Mouse (Mus musculus): ENCODE results near the gene Slc16a6. TPM values are rescaled to one million over a fixed set of nuclear protein-coding genes. Genes with fewer than 3 reads are reported as not detected.

The Slc16a6 gene
- polyA plus RNA-seq, 1 experiment from 2014 or later = 5.9 TPM

- ATAC-seq (ENCODE audit: insufficient read depth) (peak; percentile 73; the same call in 1 of the 2 replicates), DNase-seq (peak; percentile 84)
- Histone ChIP-seq H3K27me3 (ENCODE audit: insufficient read depth, low read length) (no peaks in the 10 kb centered on the region), H3K4me2 (no peak overlapping the region), H3K36me3 (ENCODE audit: insufficient read depth) (no peaks in the 10 kb centered on the region), H3K27ac (ENCODE audit: low read depth) (no peak overlapping the region), H3K4me1 (ENCODE audit: insufficient read depth) (no peaks in the 10 kb centered on the region), H3K9ac (no peak overlapping the region), H3K4me3 (ENCODE audit: low read depth, low read length) (no peak overlapping the region), H3K9me3 (ENCODE audit: low read depth, low read length) (no peaks in the 10 kb centered on the region)
- 40% methylated on average over 13 of the region's 13 CpGs for WGBS
- peak; percentile 82 for TF ChIP-seq CTCF (IDR thresholded peaks at IDR 0.05; ENCODE audit: low read depth)
These were observed 27.9 kb downstream of the Slc16a6 start for GRCm38 (mm10) chr11:109445438-109446035.

- Histone ChIP-seq H3K27me3 (ENCODE audit: insufficient read depth, low read length) (no peaks in the 10 kb centered on the region), H3K9me3 (ENCODE audit: low read depth, low read length) (no peaks in the 10 kb centered on the region), H3K9ac (no peak overlapping the region), H3K27ac (ENCODE audit: low read depth) (no peak overlapping the region), H3K36me3 (ENCODE audit: insufficient read depth) (no peaks in the 10 kb centered on the region), H3K4me3 (ENCODE audit: low read depth, low read length) (no peak overlapping the region), H3K4me1 (ENCODE audit: insufficient read depth) (no peaks in the 10 kb centered on the region), H3K4me2 (no peak overlapping the region)
- WGBS = 59% methylated on average over 7 of the region's 7 CpGs
- peak; percentile 68 for TF ChIP-seq CTCF (IDR thresholded peaks at IDR 0.05; ENCODE audit: low read depth)
- no peak for ATAC-seq (ENCODE audit: insufficient read depth)
- peak; percentile 68 for DNase-seq
These were observed 28.8 kb downstream of the Slc16a6 start for GRCm38 (mm10) chr11:109444600-109444999.

- no peak overlapping the region for H3K4me2 ChIP-seq
- no peak for ATAC-seq (ENCODE audit: insufficient read depth)
- no peak overlapping the region for H3K4me3 ChIP-seq (ENCODE audit: low read depth, low read length)
- 86% methylated on average over 8 of the region's 8 CpGs for WGBS
- H3K9me3 ChIP-seq (ENCODE audit: low read depth, low read length) = no peaks in the 10 kb centered on the region
- no peak overlapping the region for H3K9ac ChIP-seq
- TF ChIP-seq CTCF (IDR thresholded peaks at IDR 0.05; ENCODE audit: low read depth) = peak; percentile 17; the same call in 1 of the 2 replicates
- no peaks in the 10 kb centered on the region for H3K27me3 ChIP-seq (ENCODE audit: insufficient read depth, low read length)
- no peaks in the 10 kb centered on the region for H3K36me3 ChIP-seq (ENCODE audit: insufficient read depth)
- DNase-seq = no peak
- no peaks in the 10 kb centered on the region for H3K4me1 ChIP-seq (ENCODE audit: insufficient read depth)
- H3K27ac ChIP-seq (ENCODE audit: low read depth) = no peak overlapping the region
These were observed 29.7 kb downstream of the Slc16a6 start for GRCm38 (mm10) chr11:109443468-109444263.

GRCm38 (mm10) chr11:109442166-109442730 lies 31.1 kb downstream of the Slc16a6 start:
- Histone ChIP-seq H3K4me3 (ENCODE audit: low read depth, low read length) (no peak overlapping the region), H3K27ac (ENCODE audit: low read depth) (no peak overlapping the region), H3K9me3 (ENCODE audit: low read depth, low read length) (no peaks in the 10 kb centered on the region), H3K36me3 (ENCODE audit: insufficient read depth) (peaks cover 6% of the 10 kb centered on the region; the same call in 1 of the 2 replicates), H3K27me3 (ENCODE audit: insufficient read depth, low read length) (no peaks in the 10 kb centered on the region), H3K4me1 (ENCODE audit: insufficient read depth) (no peaks in the 10 kb centered on the region), H3K4me2 (no peak overlapping the region), H3K9ac (no peak overlapping the region)
- DNase-seq (no peak), ATAC-seq (ENCODE audit: insufficient read depth) (no peak)
- no peak for TF ChIP-seq CTCF (IDR thresholded peaks at IDR 0.05; ENCODE audit: low read depth)
- 25% methylated on average over 5 of the region's 5 CpGs for WGBS

- H3K4me2 ChIP-seq = 0 out of 2 replicates have a peak overlapping the region, but pooled peaks have one; percentile 87
- DNase-seq = peak; percentile 72
These were observed 32.3 kb downstream of the Slc16a6 start for GRCm38 (mm10) chr11:109441119-109441518.

GRCm38 (mm10) chr11:109440641-109441040 lies 32.8 kb downstream of the Slc16a6 start:
- Histone ChIP-seq H3K27ac (ENCODE audit: low read depth) (no peak overlapping the region), H3K36me3 (ENCODE audit: insufficient read depth) (peaks cover 22% of the 10 kb centered on the region), H3K4me1 (ENCODE audit: insufficient read depth) (no peaks in the 10 kb centered on the region), H3K4me2 (peak overlapping the region; percentile 87), H3K27me3 (ENCODE audit: insufficient read depth, low read length) (no peaks in the 10 kb centered on the region), H3K9ac (peak overlapping the region; percentile 65; the same call in 1 of the 2 replicates), H3K4me3 (ENCODE audit: low read depth, low read length) (peak overlapping the region; percentile 56), H3K9me3 (ENCODE audit: low read depth, low read length) (no peaks in the 10 kb centered on the region)
- 60% methylated on average over 4 of the region's 4 CpGs for WGBS
- no peak for ATAC-seq (ENCODE audit: insufficient read depth)
- DNase-seq = no peak
- no peak for TF ChIP-seq CTCF (IDR thresholded peaks at IDR 0.05; ENCODE audit: low read depth)

More at GRCm38 (mm10) chr11:109441119-109441518, 32.3 kb downstream of the Slc16a6 start:
- H3K36me3 ChIP-seq (ENCODE audit: insufficient read depth) = peaks cover 17% of the 10 kb centered on the region
- H3K27me3 ChIP-seq (ENCODE audit: insufficient read depth, low read length) = no peaks in the 10 kb centered on the region
- 57% methylated on average over 3 of the region's 3 CpGs for WGBS
- H3K27ac ChIP-seq (ENCODE audit: low read depth) = no peak overlapping the region
- H3K9ac ChIP-seq = no peak overlapping the region
- no peak overlapping the region for H3K4me3 ChIP-seq (ENCODE audit: low read depth, low read length)
- H3K9me3 ChIP-seq (ENCODE audit: low read depth, low read length) = no peaks in the 10 kb centered on the region
- no peaks in the 10 kb centered on the region for H3K4me1 ChIP-seq (ENCODE audit: insufficient read depth)
- peak; percentile 74 for TF ChIP-seq CTCF (IDR thresholded peaks at IDR 0.05; ENCODE audit: low read depth)
- ATAC-seq (ENCODE audit: insufficient read depth) = no peak

Measured in lung, embryonic 14.5 days (tissue).